Mouse (Mus musculus) liver, embryonic 11.5 days (tissue): ENCODE results near the gene Ropn1l. TPM values are rescaled to one million over a fixed set of nuclear protein-coding genes. Genes with fewer than 3 reads are reported as not detected.

Source experiments
- ATAC-seq: fragments of 200-750 bp; cut with Nextera tagmentation; replicated peaks from 2 replicates; pipeline ENCODE4 v1.8.0; 2017; ENCODE audit warnings: moderate number of reproducible peaks, mild to moderate bottlenecking, moderate TSS enrichment, moderate library complexity; ENCODE audit not compliant: low FRiP score
- DNase-seq: peaks from one replicate; pipeline ENCODE4 v3.0.0-alpha.2; 2017; ENCODE audit warnings: low spot score
- H3K27ac ChIP-seq: fragments of 300-500 bp; sonication (generic); 2 replicates; pipeline ENCODE4 v1.5.1; 2014; ENCODE audit warnings: mild to moderate bottlenecking, low read depth, low read length, control low read depth
- H3K27me3 ChIP-seq: fragments of 300-500 bp; sonication (generic); replicated peaks from 2 replicates; pipeline ENCODE4 v1.6.1; 2014; ENCODE audit warnings: low read length, mixed read lengths; ENCODE audit not compliant: control insufficient read depth, insufficient read depth
- H3K36me3 ChIP-seq: fragments of 300-500 bp; sonication (generic); 2 replicates; pipeline ENCODE4 v1.6.1; 2014; ENCODE audit warnings: mild to moderate bottlenecking, low read length, moderate library complexity, mixed read lengths; ENCODE audit not compliant: control insufficient read depth, insufficient read depth
- H3K4me1 ChIP-seq: fragments of 300-500 bp; sonication (generic); replicated peaks from 2 replicates; pipeline ENCODE4 v1.6.1; 2014; ENCODE audit warnings: low read length, mixed read lengths; ENCODE audit not compliant: control insufficient read depth, insufficient read depth
- H3K4me2 ChIP-seq: fragments of 300-500 bp; sonication (generic); 2 replicates; pipeline ENCODE4 v1.6.1; 2014; ENCODE audit warnings: mild to moderate bottlenecking, control low read depth, moderate library complexity
- H3K4me3 ChIP-seq: fragments of 300-500 bp; sonication (generic); 2 replicates; pipeline ENCODE4 v1.5.1; 2014; ENCODE audit warnings: low read depth, low read length, control low read depth
- H3K9ac ChIP-seq: fragments of 300-500 bp; sonication (generic); 2 replicates; pipeline ENCODE4 v1.6.1; 2014; ENCODE audit warnings: low read depth, low read length, control low read depth
- H3K9me3 ChIP-seq: fragments of 300-500 bp; sonication (generic); 2 replicates; pipeline ENCODE4 v1.6.1; 2016; ENCODE audit warnings: low read length, inconsistent platforms, mixed read lengths; ENCODE audit not compliant: control insufficient read depth
- WGBS: fragments of 180-500 bp; shearing (Covaris S2); extraction: QIAGEN DNeasy Blood & Tissue Kit; methylation state at CpG from one replicate; pipeline ENCODE4 v1.1.7; 2014; 5-methylcytosine and 5-hydroxymethylcytosine counted together
- polyA plus RNA-seq: library from polyadenylated mRNA; unstranded; fragments of >200 nt; fragmentation: Nextera tagmentation; extraction: Ambion mirVana; gene quantifications from 2 replicates; pipeline ENCODE4 v1.2.1, GENCODE M21; 2014

The Ropn1l gene
- polyA plus RNA-seq, 1 experiment from 2014 or later = 3.0 TPM

DNA sequence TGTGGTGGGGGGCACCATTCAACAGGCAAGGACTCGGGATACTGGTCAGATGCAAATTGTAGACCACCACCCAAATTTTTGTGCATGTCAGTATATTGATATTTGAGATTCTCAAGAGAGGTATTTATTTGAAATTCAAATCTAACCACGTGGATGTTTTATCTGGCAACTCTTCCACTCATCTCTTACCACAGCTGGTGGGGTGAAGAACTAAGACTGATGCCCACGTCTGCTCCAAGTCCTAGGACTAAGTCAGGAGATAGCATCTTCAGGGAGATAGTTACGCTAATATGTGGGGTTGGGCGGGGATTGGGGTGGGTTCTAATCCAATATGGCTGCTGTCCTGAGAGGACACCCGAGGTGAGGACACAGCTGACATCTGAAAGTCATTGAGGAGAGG, 41.1 kb downstream of the Ropn1l start:
- H3K9ac ChIP-seq = no peak overlapping the region
- H3K36me3 ChIP-seq = no peaks in the 10 kb centered on the region
- 66% methylated on average over 6 of the region's 6 CpGs for WGBS
- H3K4me2 ChIP-seq = no peak overlapping the region
- no peaks in the 10 kb centered on the region; the same call in 1 of the 2 replicates for H3K4me1 ChIP-seq
- no peaks in the 10 kb centered on the region for H3K9me3 ChIP-seq
- ATAC-seq (no peak), DNase-seq (no peak)
- no peaks in the 10 kb centered on the region for H3K27me3 ChIP-seq
- no peak overlapping the region for H3K27ac ChIP-seq
- H3K4me3 ChIP-seq = no peak overlapping the region

GRCm38 (mm10) chr15:31407490-31407889, 46.0 kb downstream of the Ropn1l start:
- Histone ChIP-seq H3K9ac (no peak overlapping the region), H3K4me2 (no peak overlapping the region), H3K4me1 (no peaks in the 10 kb centered on the region; the same call in 1 of the 2 replicates), H3K27ac (no peak overlapping the region), H3K36me3 (no peaks in the 10 kb centered on the region), H3K4me3 (no peak overlapping the region), H3K9me3 (no peaks in the 10 kb centered on the region), H3K27me3 (no peaks in the 10 kb centered on the region)
- DNase-seq (no peak), ATAC-seq (peak; percentile 49)
- WGBS = 71% methylated on average over 4 of the region's 4 CpGs

DNA sequence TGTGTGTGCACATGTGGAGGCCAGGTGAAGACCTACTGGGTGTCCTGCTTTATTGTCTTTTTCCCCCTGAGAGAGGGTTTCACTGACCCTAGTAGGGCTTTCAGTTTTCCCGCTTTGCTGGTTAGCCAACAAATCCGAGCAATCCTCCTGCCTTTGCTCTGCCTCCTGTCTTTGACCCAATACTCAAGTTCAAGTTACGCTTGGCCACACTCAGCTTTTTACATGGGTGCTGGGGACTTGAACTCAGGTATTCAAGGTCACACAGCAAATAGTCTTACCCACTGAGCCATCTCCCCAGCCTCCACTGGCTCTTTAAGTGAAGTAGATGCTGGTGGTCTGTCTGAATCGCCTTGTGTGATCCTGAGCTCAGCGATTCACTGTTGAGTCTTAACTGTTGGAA, 46.7 kb downstream of the Ropn1l start:
- H3K4me3 ChIP-seq = no peak overlapping the region
- DNase-seq = no peak
- no peak overlapping the region for H3K27ac ChIP-seq
- H3K27me3 ChIP-seq = no peaks in the 10 kb centered on the region
- no peaks in the 10 kb centered on the region; the same call in 1 of the 2 replicates for H3K4me1 ChIP-seq
- H3K4me2 ChIP-seq = no peak overlapping the region
- H3K36me3 ChIP-seq = no peaks in the 10 kb centered on the region
- ATAC-seq = no peak
- no peaks in the 10 kb centered on the region for H3K9me3 ChIP-seq
- WGBS = 76% methylated on average over 5 of the region's 5 CpGs
- no peak overlapping the region for H3K9ac ChIP-seq

GRCm38 (mm10) chr15:31404346-31404745, 49.2 kb downstream of the Ropn1l start:
- no peaks in the 10 kb centered on the region for H3K4me1 ChIP-seq
- ATAC-seq (no peak), DNase-seq (no peak)
- H3K9me3 ChIP-seq = no peaks in the 10 kb centered on the region
- no peaks in the 10 kb centered on the region for H3K36me3 ChIP-seq
- 79% methylated on average over 8 of the region's 8 CpGs for WGBS
- H3K27me3 ChIP-seq = no peaks in the 10 kb centered on the region
- no peak overlapping the region for H3K4me3 ChIP-seq
- no peak overlapping the region for H3K9ac ChIP-seq
- H3K4me2 ChIP-seq = no peak overlapping the region
- H3K27ac ChIP-seq = no peak overlapping the region

DNA sequence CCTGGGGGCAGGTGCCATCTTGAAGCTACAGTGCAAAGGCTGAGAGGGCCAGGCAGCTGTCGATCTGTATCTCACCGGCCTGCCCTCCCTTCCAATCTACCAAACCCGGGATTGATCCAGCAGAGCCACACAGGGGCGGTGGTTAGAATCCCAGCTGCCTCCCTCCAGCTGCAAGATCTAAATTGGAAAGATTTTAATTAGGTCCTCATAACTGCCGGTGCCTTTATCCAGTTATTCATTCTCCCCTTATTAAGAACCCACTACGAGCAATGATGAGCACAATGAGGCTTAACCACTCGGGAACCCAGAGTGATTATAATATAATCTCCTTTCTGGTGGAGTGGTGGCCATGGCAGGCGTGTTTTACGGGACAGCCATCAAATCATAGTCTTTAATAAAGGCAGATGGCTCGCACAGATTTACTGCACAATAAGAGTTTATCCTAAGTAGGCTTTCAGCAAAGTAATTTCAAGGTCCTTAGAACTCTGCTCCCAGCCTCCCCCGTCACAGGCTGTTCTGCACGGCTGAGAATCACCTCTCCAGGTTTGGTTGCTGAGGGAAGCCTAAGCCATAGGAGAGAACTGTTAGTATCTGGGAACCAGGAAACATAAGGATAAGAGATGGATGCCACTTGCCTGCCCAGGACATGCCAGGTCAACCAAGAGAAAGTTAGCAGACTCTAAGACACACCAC, 51.2 kb downstream of the Ropn1l start:
- 78% methylated on average over 12 of the region's 12 CpGs for WGBS
- ATAC-seq (no peak), DNase-seq (no peak)
- no peaks in the 10 kb centered on the region for H3K36me3 ChIP-seq
- H3K27ac ChIP-seq = no peak overlapping the region
- no peak overlapping the region for H3K4me2 ChIP-seq
- H3K4me1 ChIP-seq = no peaks in the 10 kb centered on the region
- H3K27me3 ChIP-seq = no peaks in the 10 kb centered on the region
- no peak overlapping the region for H3K4me3 ChIP-seq
- no peaks in the 10 kb centered on the region for H3K9me3 ChIP-seq
- H3K9ac ChIP-seq = no peak overlapping the region

- Histone ChIP-seq H3K9ac (no peak overlapping the region), H3K27me3 (no peaks in the 10 kb centered on the region), H3K27ac (no peak overlapping the region), H3K4me2 (no peak overlapping the region), H3K4me3 (no peak overlapping the region), H3K36me3 (no peaks in the 10 kb centered on the region), H3K9me3 (no peaks in the 10 kb centered on the region), H3K4me1 (no peaks in the 10 kb centered on the region)
- no peak for ATAC-seq
- WGBS = 26% methylated on average over 3 of the region's 3 CpGs
- DNase-seq = no peak
These were observed 52.6 kb downstream of the Ropn1l start for GRCm38 (mm10) chr15:31400974-31401373.

- 90% methylated on average over 13 of the region's 13 CpGs for WGBS
- Histone ChIP-seq H3K9ac (no peak overlapping the region), H3K4me2 (no peak overlapping the region), H3K4me3 (no peak overlapping the region), H3K27me3 (no peaks in the 10 kb centered on the region), H3K4me1 (no peaks in the 10 kb centered on the region), H3K9me3 (no peaks in the 10 kb centered on the region), H3K27ac (no peak overlapping the region), H3K36me3 (no peaks in the 10 kb centered on the region)
- DNase-seq (no peak), ATAC-seq (no peak)
These were observed 54.8 kb downstream of the Ropn1l start for GRCm38 (mm10) chr15:31398769-31399168.

DNA sequence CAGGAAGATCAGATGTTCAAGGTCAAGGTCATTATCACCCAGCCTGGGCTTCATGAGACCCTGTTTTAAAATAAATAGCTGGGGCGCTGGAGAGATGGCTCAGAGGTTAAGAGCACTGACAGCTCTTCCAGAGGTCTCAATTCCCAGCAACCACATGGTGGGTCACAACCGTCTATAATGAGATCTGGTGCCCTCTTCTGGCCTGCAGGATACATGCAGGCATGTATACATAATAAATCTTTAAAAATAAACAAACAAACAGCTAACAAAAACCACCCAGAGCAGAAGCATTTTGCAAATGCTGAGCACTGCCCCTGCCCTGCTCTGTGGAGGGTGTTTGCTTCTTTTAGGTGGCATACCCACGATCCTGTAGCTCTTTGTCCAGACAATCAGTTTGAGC, 56.2 kb downstream of the Ropn1l start:
- Histone ChIP-seq H3K9ac (no peak overlapping the region), H3K27ac (no peak overlapping the region), H3K4me1 (no peaks in the 10 kb centered on the region), H3K36me3 (no peaks in the 10 kb centered on the region), H3K9me3 (no peaks in the 10 kb centered on the region), H3K4me3 (no peak overlapping the region), H3K27me3 (no peaks in the 10 kb centered on the region), H3K4me2 (no peak overlapping the region)
- DNase-seq (no peak), ATAC-seq (no peak)
- WGBS = 71% methylated on average over 3 of the region's 3 CpGs

DNA sequence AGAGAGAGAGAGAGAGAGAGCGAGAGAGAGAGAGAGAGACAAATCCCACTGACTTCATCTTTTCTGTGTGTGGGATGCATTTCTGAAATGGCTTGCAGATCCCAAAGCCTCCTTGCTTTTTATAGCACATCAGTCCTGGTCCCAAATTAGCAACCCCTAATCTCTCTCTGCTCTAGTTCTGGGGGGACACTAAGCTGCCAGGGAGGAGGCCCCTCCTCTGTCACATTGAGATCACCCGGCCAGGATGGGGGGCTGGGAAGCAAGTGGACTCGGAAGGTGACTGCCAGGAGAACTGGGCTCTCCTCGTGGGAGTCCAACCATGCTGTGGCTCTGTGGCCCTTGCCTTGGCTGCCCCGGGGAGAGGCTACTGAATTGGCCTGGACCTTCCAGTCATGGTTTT, 56.8 kb downstream of the Ropn1l start:
- Histone ChIP-seq H3K9ac (no peak overlapping the region), H3K4me2 (no peak overlapping the region), H3K4me3 (no peak overlapping the region), H3K36me3 (no peaks in the 10 kb centered on the region), H3K27me3 (no peaks in the 10 kb centered on the region), H3K4me1 (no peaks in the 10 kb centered on the region), H3K27ac (no peak overlapping the region), H3K9me3 (no peaks in the 10 kb centered on the region)
- ATAC-seq = no peak
- DNase-seq = no peak
- WGBS = 72% methylated on average over 5 of the region's 5 CpGs
